36 mouse cellular contexts compared by ENCODE assay signal in genomic region chr16:32382901-32383300, GRCm38 (mm10). TPM values are rescaled to one million over a fixed set of nuclear protein-coding genes. Genes with fewer than 3 reads are reported as not detected.
"Had no signal": no experiment of that assay in that cellular context is flagged by ENCODE, and none has a peak within 500 bp of the region (broad histone marks: within the 10 kb centered on the region; RNA-seq: fewer than 3 reads in every experiment).

No protein-coding gene starts in this region.

- DNase-seq: gastrocnemius, postnatal 10 days; heart, adult 2 months; heart, postnatal 14 days; heart, postnatal 36 days; kidney, adult 18-20 months; kidney, adult 8-10 months; kidney, postnatal 10 days; kidney, postnatal 25 days; kidney, postnatal 4 days; liver; liver, embryonic 13.5 days had no signal

- H3K27ac ChIP-seq: heart, adult 2 months; heart, embryonic 13.5 days; heart, embryonic 15.5 days; hindbrain, embryonic 10.5 days; hindbrain, embryonic 12.5 days; hindbrain, embryonic 14.5 days; intestine, embryonic 15.5 days; layer of hippocampus, adult 2 months; left cerebral cortex, adult 2 months; limb, embryonic 10.5 days; limb, embryonic 12.5 days; liver, embryonic 13.5 days had no signal

- H3K4me3 ChIP-seq: heart, adult 2 months; heart, embryonic 13.5 days; heart, embryonic 15.5 days; hindbrain, embryonic 10.5 days; hindbrain, embryonic 12.5 days; intestine, embryonic 15.5 days; layer of hippocampus, adult 2 months; left cerebral cortex, adult 2 months; limb, embryonic 10.5 days; limb, embryonic 12.5 days; liver, embryonic 13.5 days had no signal

- H3K4me1 ChIP-seq: heart, embryonic 13.5 days; heart, embryonic 15.5 days; hindbrain, embryonic 10.5 days; hindbrain, embryonic 12.5 days; intestine, embryonic 15.5 days; limb, embryonic 10.5 days; limb, embryonic 12.5 days; liver, embryonic 13.5 days had no signal

- H3K27me3 ChIP-seq: heart, embryonic 13.5 days; heart, embryonic 15.5 days; hindbrain, embryonic 12.5 days; intestine, embryonic 15.5 days; limb, embryonic 12.5 days; liver, embryonic 13.5 days had no signal

RNA-seq across cellular contexts. Expression of gene Tm4sf19, which starts 17.4 kb away (rescaled TPM):
- total RNA-seq: gastrocnemius, postnatal 4 days; granulocyte monocyte progenitor cell, adult 5-6 weeks; heart, adult 2 months; heart, postnatal 14 days; heart, postnatal 36 days; layer of hippocampus, adult 2 months; layer of hippocampus, postnatal 10 days; layer of hippocampus, postnatal 25 days; left cerebral cortex, adult 2 months; left cerebral cortex, postnatal 14 days; left cerebral cortex, postnatal 36 days had no signal
- polyA plus RNA-seq: frontal cortex, adult 2 months; heart, embryonic 11.5 days; heart, embryonic 15.5 days; heart, postnatal 0 days; hindbrain, embryonic 10.5 days; hindbrain, embryonic 12.5 days; hindbrain, embryonic 14.5 days; hindbrain, embryonic 16.5 days; inflammation-experienced regulatory T-cells, adult 6 months; intestine, embryonic 15.5 days; intestine, postnatal 0 days; kidney, embryonic 14.5 days; kidney, embryonic 16.5 days; limb, embryonic 10.5 days; limb, embryonic 12.5 days; liver, embryonic 11.5 days; liver, embryonic 13.5 days had no signal
